ENCODE assay signal across 35 mouse cellular contexts in genomic region chr15:101292012-101292411, GRCm38 (mm10). TPM values are rescaled to one million over a fixed set of nuclear protein-coding genes. Genes with fewer than 3 reads are reported as not detected.
A peak's percentile ranks its signal among the peaks of the same experiment; 100 is the strongest.
DNase-seq lines count a peak whose midpoint lies in the region; ATAC-seq and TF ChIP-seq lines count a peak whose summit lies in the region.
"Had no signal": no experiment of that assay in that cellular context is flagged by ENCODE, and none has a peak within 500 bp of the region (broad histone marks: within the 10 kb centered on the region; RNA-seq: fewer than 3 reads in every experiment).

No protein-coding gene starts in this region.

- no peak overlapping the region for H3K27ac ChIP-seq in liver, adult 2 months (replicated peaks; ENCODE audit: insufficient read depth, low read depth, low read length)
- no peak overlapping the region for H3K27ac ChIP-seq in liver, embryonic 11.5 days (ENCODE audit: low read depth, low read length)
- H3K27ac ChIP-seq in stomach, postnatal 0 days (replicated peaks) = no peak overlapping the region
- H3K27ac ChIP-seq: embryonic facial prominence, embryonic 12.5 days; forebrain, embryonic 10.5 days; forebrain, embryonic 15.5 days; hindbrain, embryonic 12.5 days; hindbrain, postnatal 0 days; intestine, embryonic 15.5 days; left cerebral cortex, adult 2 months; limb, embryonic 13.5 days; liver, embryonic 13.5 days; midbrain, embryonic 12.5 days; stomach, embryonic 15.5 days had no signal

- DNase-seq in adrenal gland, postnatal 14 days = peak; percentile 68
- no peak for DNase-seq in adrenal gland, adult 2 months
- peak; percentile 31 for DNase-seq in liver, adult 2 months (ENCODE audit: extremely low read depth, low read depth, low spot score)
- no peak for DNase-seq in liver, embryonic 11.5 days (ENCODE audit: low spot score)
- DNase-seq in adipocyte (ENCODE audit: low spot score) = peak; percentile 92
- DNase-seq in stomach, postnatal 0 days (ENCODE audit: low spot score) = no peak
- DNase-seq in ovary, adult 18-20 months (ENCODE audit: low spot score) = no peak
- DNase-seq: cerebellum, adult 11 months; cerebellum, adult 9-10 months; embryo, embryonic 11 days; heart, postnatal 36 days; kidney, adult 8-10 months; kidney, postnatal 25 days; liver, embryonic 13.5 days; lung, adult 18-20 months; lung, postnatal 14 days; retina, postnatal 1 day; right cerebral cortex, postnatal 14 days; thymus, postnatal 14 days had no signal

- H3K9me3 ChIP-seq in liver, embryonic 11.5 days (ENCODE audit: control insufficient read depth, low read length) = no peaks in the 10 kb centered on the region
- H3K9me3 ChIP-seq in stomach, postnatal 0 days (ENCODE audit: control insufficient read depth, low read length) = no peaks in the 10 kb centered on the region
- H3K9me3 ChIP-seq: embryonic facial prominence, embryonic 12.5 days; forebrain, embryonic 10.5 days; forebrain, embryonic 15.5 days; hindbrain, embryonic 12.5 days; intestine, embryonic 15.5 days; limb, embryonic 13.5 days; liver, embryonic 13.5 days; midbrain, embryonic 12.5 days; stomach, embryonic 15.5 days had no signal

- no peak for ATAC-seq in liver, embryonic 11.5 days (replicated peaks; ENCODE audit: low FRiP score)
- no peak for ATAC-seq in stomach, postnatal 0 days (ENCODE audit: low FRiP score, low TSS enrichment)
- ATAC-seq: forebrain, embryonic 15.5 days; intestine, embryonic 15.5 days; Patski had no signal

- H3K9ac ChIP-seq in liver, adult 2 months (ENCODE audit: low read depth, low read length) = no peak overlapping the region
- H3K9ac ChIP-seq in liver, embryonic 11.5 days (ENCODE audit: low read depth, low read length) = no peak overlapping the region
- 0 out of 2 replicates have a peak overlapping the region, but pooled peaks have one; percentile 4 for H3K9ac ChIP-seq in stomach, postnatal 0 days (ENCODE audit: low read length)
- H3K9ac ChIP-seq: embryonic facial prominence, embryonic 12.5 days; forebrain, embryonic 15.5 days; hindbrain, embryonic 12.5 days; intestine, embryonic 15.5 days; liver, embryonic 13.5 days; midbrain, embryonic 12.5 days; stomach, embryonic 15.5 days had no signal

- peaks cover 10% of the 10 kb centered on the region for H3K4me1 ChIP-seq in liver, adult 2 months (ENCODE audit: control insufficient read depth, insufficient read depth, low read length)
- H3K4me1 ChIP-seq in liver, embryonic 11.5 days (replicated peaks; ENCODE audit: control insufficient read depth, insufficient read depth, low read length) = no peaks in the 10 kb centered on the region
- no peaks in the 10 kb centered on the region for H3K4me1 ChIP-seq in stomach, postnatal 0 days (replicated peaks; ENCODE audit: control insufficient read depth, insufficient read depth)
- H3K4me1 ChIP-seq: forebrain, embryonic 15.5 days; liver, embryonic 13.5 days; midbrain, embryonic 12.5 days had no signal

- no peak overlapping the region for H3K4me2 ChIP-seq in liver, embryonic 11.5 days
- no peak overlapping the region for H3K4me2 ChIP-seq in stomach, postnatal 0 days (replicated peaks; ENCODE audit: low read depth)
- H3K4me2 ChIP-seq: embryonic facial prominence, embryonic 12.5 days; forebrain, embryonic 15.5 days; heart, embryonic 11.5 days; hindbrain, embryonic 12.5 days; intestine, embryonic 15.5 days; limb, embryonic 13.5 days; liver, embryonic 13.5 days; midbrain, embryonic 12.5 days; stomach, embryonic 15.5 days had no signal

- TF ChIP-seq POLR2A in liver, adult 2 months (IDR thresholded peaks at IDR 0.05; ENCODE audit: extremely low read depth, insufficient read depth, low read length) = no peak

- no peaks in the 10 kb centered on the region for H3K27me3 ChIP-seq in liver, adult 2 months (ENCODE audit: control insufficient read depth, insufficient read depth, low read length)
- H3K27me3 ChIP-seq in liver, embryonic 11.5 days (replicated peaks; ENCODE audit: control insufficient read depth, insufficient read depth, low read length) = no peaks in the 10 kb centered on the region
- H3K27me3 ChIP-seq in stomach, postnatal 0 days (ENCODE audit: control insufficient read depth, insufficient read depth, low read length) = no peaks in the 10 kb centered on the region
- H3K27me3 ChIP-seq: embryonic facial prominence, embryonic 12.5 days; forebrain, embryonic 15.5 days; hindbrain, embryonic 12.5 days; intestine, embryonic 15.5 days; limb, embryonic 13.5 days; liver, embryonic 13.5 days; Patski; stomach, embryonic 15.5 days had no signal

- H3K36me3 ChIP-seq in liver, adult 2 months (ENCODE audit: control insufficient read depth, insufficient read depth, low read length) = peaks cover 21% of the 10 kb centered on the region
- H3K36me3 ChIP-seq in liver, embryonic 11.5 days (ENCODE audit: control insufficient read depth, insufficient read depth, low read length) = peaks cover 12% of the 10 kb centered on the region; the same call in 1 of the 2 replicates
- H3K36me3 ChIP-seq in stomach, postnatal 0 days (ENCODE audit: control insufficient read depth, insufficient read depth, low read length) = peaks cover 18% of the 10 kb centered on the region

- TF ChIP-seq CTCF in liver, adult 2 months (IDR thresholded peaks at IDR 0.05; ENCODE audit: low read depth, low read length) = no peak
- no peak for TF ChIP-seq CTCF in stomach, postnatal 0 days (IDR thresholded peaks at IDR 0.05; ENCODE audit: low read depth)

- WGBS in liver, adult 2 months = 35% methylated on average over 3 of the region's 3 CpGs
- WGBS in liver, embryonic 11.5 days = 89% methylated on average over 3 of the region's 3 CpGs
- 50% methylated on average over 3 of the region's 3 CpGs for WGBS in stomach, postnatal 0 days

- H3K4me3 ChIP-seq in liver, adult 2 months (ENCODE audit: insufficient read depth, low read depth, low read length) = no peak overlapping the region
- H3K4me3 ChIP-seq in liver, embryonic 11.5 days (ENCODE audit: low read depth, low read length) = no peak overlapping the region
- H3K4me3 ChIP-seq in stomach, postnatal 0 days (ENCODE audit: low read depth, low read length) = no peak overlapping the region
- H3K4me3 ChIP-seq: embryonic facial prominence, embryonic 12.5 days; forebrain, embryonic 10.5 days; forebrain, embryonic 15.5 days; hindbrain, embryonic 12.5 days; intestine, embryonic 15.5 days; left cerebral cortex, adult 2 months; limb, embryonic 13.5 days; liver, embryonic 13.5 days; midbrain, embryonic 12.5 days; stomach, embryonic 15.5 days had no signal

- H3K79me2 ChIP-seq in liver, adult 2 months (ENCODE audit: control insufficient read depth, insufficient read depth, low read length) = peaks cover under 1% of the 10 kb centered on the region; the same call in 1 of the 2 replicates

- TF ChIP-seq EP300 in stomach, postnatal 0 days (optimal IDR thresholded peaks at IDR 0.05) = no peak

RNA-seq across cellular contexts. Expression of gene 6030408B16Rik, which starts 1.0 kb away (rescaled TPM):
- total RNA-seq in adrenal gland, postnatal 14 days (2021) = 2.1 and 2.4 TPM in 2 replicates
- under 1 TPM; 0.40 to 0.52 TPM for total RNA-seq in adrenal gland, adult 2 months (2021)
- 1.4 and 2.0 TPM in 2 replicates for polyA plus RNA-seq in adrenal gland, adult 2 months (2012; rRNA removed)
- total RNA-seq in liver, adult 2 months (2014; rRNA removed) = not detected in 2 replicates
- 0.10 TPM in 1 of 2 replicates, not detected in the other for polyA plus RNA-seq in liver, adult 2 months (2012; rRNA removed)
- 0.58 and 0.94 TPM in 2 replicates for polyA plus RNA-seq in liver, embryonic 11.5 days (2014; fragmentation: Nextera tagmentation; extraction: Ambion mirVana)
- 2.4 TPM in 2 replicates for polyA plus RNA-seq in stomach, postnatal 0 days (2015; fragmentation: Nextera tagmentation; extraction: Ambion mirVana)
- total RNA-seq: G1E; gastrocnemius, adult 8-10 months; hindbrain, postnatal 0 days; layer of hippocampus, postnatal 10 days; megakaryocyte, adult 5-6 weeks had no signal
- polyA plus RNA-seq: G1E, Patski had no signal

RNA-seq across cellular contexts. Expression of gene Atg101, which starts 7.9 kb away (rescaled TPM):
- 64.4 and 97.1 TPM in 2 replicates for total RNA-seq in adrenal gland, postnatal 14 days (2021)
- total RNA-seq in adrenal gland, adult 2 months (2021) = 10 to 100 TPM; 38.6 to 58.8 TPM
- polyA plus RNA-seq in adrenal gland, adult 2 months (2012; rRNA removed) = 31.9 and 35.4 TPM in 2 replicates
- total RNA-seq in liver, adult 2 months (2014; rRNA removed) = 55.3 and 63.2 TPM in 2 replicates
- 89.3 and 94.5 TPM in 2 replicates for polyA plus RNA-seq in liver, adult 2 months (2012; rRNA removed)
- polyA plus RNA-seq in liver, embryonic 11.5 days (2014; fragmentation: Nextera tagmentation; extraction: Ambion mirVana) = 52.6 and 54.9 TPM in 2 replicates
- polyA plus RNA-seq in stomach, postnatal 0 days (2015; fragmentation: Nextera tagmentation; extraction: Ambion mirVana) = 49.3 and 50.4 TPM in 2 replicates

RNA-seq across cellular contexts. Expression of gene Nr4a1, which starts 37.9 kb away (rescaled TPM):
- 357 and 680 TPM in 2 replicates for total RNA-seq in adrenal gland, postnatal 14 days (2021)
- 100 to 1,000 TPM; 560 to 565 TPM for total RNA-seq in adrenal gland, adult 2 months (2021)
- 162 and 415 TPM in 2 replicates for polyA plus RNA-seq in adrenal gland, adult 2 months (2012; rRNA removed)
- 0.18 and 0.60 TPM in 2 replicates for total RNA-seq in liver, adult 2 months (2014; rRNA removed)
- 0.70 and 0.89 TPM in 2 replicates for polyA plus RNA-seq in liver, adult 2 months (2012; rRNA removed)
- 1.8 and 2.4 TPM in 2 replicates for polyA plus RNA-seq in liver, embryonic 11.5 days (2014; fragmentation: Nextera tagmentation; extraction: Ambion mirVana)
- polyA plus RNA-seq in stomach, postnatal 0 days (2015; fragmentation: Nextera tagmentation; extraction: Ambion mirVana) = 9.4 and 17.1 TPM in 2 replicates
- total RNA-seq: G1E had no signal

Comparison
In these comparisons a context has a peak if more than half of its experiments do, and no peak if none do; other contexts are left out.
1. DNase-seq: peak in adrenal gland, postnatal 14 days (single experiment), liver, adult 2 months (single experiment) and adipocyte (single experiment); none in adrenal gland, adult 2 months (single experiment), liver, embryonic 11.5 days (single experiment), stomach, postnatal 0 days (single experiment) and ovary, adult 18-20 months (single experiment).